ENCODE assay signal across 9 mouse cellular contexts in the genomic region with DNA sequence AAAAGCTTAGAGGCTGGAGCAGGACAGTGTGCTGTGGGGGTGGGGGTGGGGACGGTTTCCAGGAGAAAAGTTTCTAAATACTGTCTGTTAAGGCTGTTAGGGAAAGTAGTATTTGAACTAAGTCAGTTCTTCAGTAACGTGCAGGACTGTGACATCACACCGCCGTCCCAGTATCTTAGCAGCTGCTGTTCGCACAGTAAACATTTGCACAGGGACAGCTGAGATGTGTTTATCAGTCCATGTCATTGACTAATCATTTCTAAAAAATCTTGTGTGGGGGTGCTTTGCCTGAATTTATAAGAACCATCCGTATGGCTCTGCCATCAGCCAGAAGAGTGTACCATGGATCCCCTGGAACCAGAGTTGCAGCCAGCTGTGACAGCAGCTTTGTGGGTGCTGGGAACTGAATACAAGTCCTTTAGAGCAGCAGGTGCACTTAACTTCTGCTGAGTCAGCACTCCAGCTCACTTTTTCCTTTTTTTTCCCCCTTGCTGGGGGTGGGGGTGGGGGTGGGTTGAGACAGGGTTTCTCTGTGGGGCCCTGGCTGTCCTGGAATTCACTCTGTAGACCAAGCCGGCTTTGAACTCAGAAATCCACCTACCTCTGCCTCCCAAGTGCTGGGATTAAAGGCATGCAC.
"Had no signal": no experiment of that assay in that cellular context is flagged by ENCODE, and none has a peak within 500 bp of the region (broad histone marks: within the 10 kb centered on the region; RNA-seq: fewer than 3 reads in every experiment).

No protein-coding gene starts in this region.

- H3K9me3 ChIP-seq: limb, embryonic 15.5 days; liver, embryonic 13.5 days; midbrain, embryonic 13.5 days; neural tube, embryonic 12.5 days; neural tube, embryonic 15.5 days had no signal

- H3K4me3 ChIP-seq: limb, embryonic 15.5 days; liver, embryonic 13.5 days; midbrain, embryonic 13.5 days; neural tube, embryonic 12.5 days; neural tube, embryonic 15.5 days had no signal

- H3K36me3 ChIP-seq: neural tube, embryonic 12.5 days; neural tube, embryonic 15.5 days had no signal

- H3K27ac ChIP-seq: limb, embryonic 15.5 days; liver, embryonic 13.5 days; macrophage; midbrain, embryonic 13.5 days; neural tube, embryonic 12.5 days; neural tube, embryonic 15.5 days; stomach, postnatal 0 days had no signal

- H3K4me2 ChIP-seq: limb, embryonic 15.5 days; liver, embryonic 13.5 days; midbrain, embryonic 13.5 days; neural tube, embryonic 12.5 days; neural tube, embryonic 15.5 days had no signal

- ATAC-seq: intestine, embryonic 16.5 days; midbrain, embryonic 13.5 days; midbrain, embryonic 16.5 days had no signal

- H3K27me3 ChIP-seq: limb, embryonic 15.5 days; midbrain, embryonic 13.5 days; neural tube, embryonic 12.5 days; neural tube, embryonic 15.5 days had no signal

- H3K9ac ChIP-seq: limb, embryonic 15.5 days; liver, embryonic 13.5 days; midbrain, embryonic 13.5 days; neural tube, embryonic 12.5 days; neural tube, embryonic 15.5 days had no signal
